Mouse (Mus musculus): Measurements from ENCODE around the gene Cldn4. TPM values are rescaled to one million over a fixed set of nuclear protein-coding genes. Genes with fewer than 3 reads are reported as not detected.

The Cldn4 gene
- total RNA-seq, 2 experiments from 2014 or later: not detected

Other genes starting within 250 kb of the Cldn4 start
- gene Eln, start 199.6 kb downstream of the Cldn4 start, total RNA-seq (2021): 10 to 100 TPM; 94.0 to 99.5 TPM
- not detected for gene Tmem270, start 40.2 kb downstream of the Cldn4 start, total RNA-seq (2021)
- not detected for gene Cldn13, start 31.4 kb downstream of the Cldn4 start, total RNA-seq (2021)
- gene Mettl27, start 14.6 kb downstream of the Cldn4 start, total RNA-seq (2021): 10 to 100 TPM in 1 of 2 experiments, 1 to 10 TPM in 1; 9.3 to 10.8 TPM
- 1 to 10 TPM; 3.5 to 5.2 TPM for gene Cldn3, start 39.3 kb upstream of the Cldn4 start, total RNA-seq (2021)
- gene Abhd11, start 62.2 kb upstream of the Cldn4 start, total RNA-seq (2021): 10 to 100 TPM; 41.1 to 49.2 TPM
- 100 to 1,000 TPM; 182 to 196 TPM for gene Stx1a, start 76.5 kb upstream of the Cldn4 start, total RNA-seq (2021)
- gene Dnajc30, start 117.3 kb upstream of the Cldn4 start, total RNA-seq (2021): 10 to 100 TPM; 35.5 to 38.0 TPM
- 10 to 100 TPM; 49.8 to 54.7 TPM for gene Bud23, start 118.0 kb upstream of the Cldn4 start, total RNA-seq (2021)
- 10 to 100 TPM; 31.7 to 34.8 TPM for gene Vps37d, start 131.3 kb upstream of the Cldn4 start, total RNA-seq (2021)
- gene Mlxipl, start 143.0 kb upstream of the Cldn4 start, total RNA-seq (2021): 1 to 10 TPM; 3.6 to 4.4 TPM
- gene Tbl2, start 202.7 kb upstream of the Cldn4 start, total RNA-seq (2021): 10 to 100 TPM; 23.0 to 23.7 TPM
- gene Bcl7b, start 221.3 kb upstream of the Cldn4 start, total RNA-seq (2021): 10 to 100 TPM; 27.7 to 29.8 TPM
- 10 to 100 TPM; 47.8 to 51.1 TPM for gene Baz1b, start 240.3 kb upstream of the Cldn4 start, total RNA-seq (2021)